Mouse (Mus musculus) gastrocnemius, postnatal 4 days (tissue): ENCODE measurements around the gene Cald1. TPM values are rescaled to one million over a fixed set of nuclear protein-coding genes. Genes with fewer than 3 reads are reported as not detected.
A peak's percentile ranks its signal among the peaks of the same experiment; 100 is the strongest.

Experiments
- DNase-seq, 2 experiments: peaks; one replicate each; pipeline ENCODE4 v3.0.0; 2021 to 2022; ENCODE audit warnings: low spot score in 2 of 2, mixed read lengths in 2 of 2
- total RNA-seq, 2 experiments: library from RNA; stranded (reverse); gene quantifications; 2 replicates each; pipeline ENCODE4 v1.2.3; 2021

Cald1 gene
- total RNA-seq, 2 experiments from 2014 or later, result 110 to 127 TPM

DNA sequence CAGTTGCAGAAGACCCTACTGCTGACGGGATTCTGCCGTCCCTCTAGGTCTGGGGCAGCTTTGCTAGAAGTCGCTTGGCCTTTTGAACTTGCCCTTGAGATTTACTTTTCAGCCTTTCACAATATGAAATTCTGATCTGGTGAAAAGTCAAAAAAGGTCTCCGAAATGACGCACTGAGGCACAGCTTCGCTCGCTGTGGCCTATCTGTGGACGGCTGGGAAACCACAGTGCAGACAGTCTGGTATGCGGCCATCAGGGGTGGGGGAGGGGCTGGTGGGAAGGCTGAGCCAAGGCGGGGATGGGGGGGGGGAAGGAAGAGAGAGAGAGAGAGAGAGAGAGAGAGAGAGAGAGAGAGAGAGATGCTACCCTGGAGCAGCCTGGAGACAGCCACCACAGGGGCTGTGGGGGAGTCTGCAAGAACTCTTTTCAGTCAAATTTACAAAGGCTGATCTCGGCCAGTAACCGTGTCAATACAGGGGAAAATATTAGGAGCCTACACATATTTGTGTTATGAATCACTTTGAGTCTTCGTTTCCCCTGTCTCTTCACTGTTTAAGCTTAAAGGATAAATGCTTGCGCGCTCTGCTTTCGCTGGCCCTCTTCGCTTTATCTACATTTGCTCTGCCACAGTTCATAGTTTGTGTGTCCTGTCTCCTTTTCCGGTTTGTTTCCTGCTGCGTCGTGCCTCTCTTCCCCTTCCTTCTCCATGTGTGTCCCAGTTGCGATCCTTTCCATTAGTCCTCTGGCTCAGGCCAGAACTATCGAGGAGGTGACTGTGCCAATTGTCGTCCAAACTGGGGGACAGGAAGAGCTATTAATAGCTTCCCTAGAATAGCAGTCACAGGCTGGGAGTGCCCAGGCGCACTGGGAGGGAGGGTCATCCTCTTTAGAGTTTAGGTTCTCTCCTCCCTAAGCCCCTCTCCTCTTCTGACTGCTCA is 11.9 kb downstream of the Cald1 start:
- DNase-seq, result peak in 1 of 2 experiments; percentile 41

- DNase-seq, result no peak
Measured at GRCm38 (mm10) chr6:34613122-34613521, 14.8 kb downstream of the Cald1 start.

DNA sequence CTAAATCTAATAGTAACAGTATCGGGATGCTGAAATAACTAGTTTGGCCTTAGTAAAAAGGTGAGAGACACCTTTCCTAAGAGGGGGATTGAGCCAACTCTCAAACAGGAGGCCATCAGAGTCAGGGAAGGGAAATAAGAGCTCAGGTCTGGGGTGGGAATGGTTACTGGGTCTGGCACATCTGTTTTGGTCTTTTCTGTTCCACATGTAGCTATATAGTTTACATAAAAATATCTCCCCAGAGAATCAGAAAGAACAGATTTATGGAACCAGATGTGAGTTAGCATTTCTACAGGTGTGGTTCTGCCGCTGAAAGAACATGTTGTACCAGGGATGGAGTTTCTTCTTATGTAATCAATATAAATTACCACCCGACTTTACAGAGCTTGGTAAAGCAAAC is 17.1 kb downstream of the Cald1 start:
- no peak for DNase-seq

DNA sequence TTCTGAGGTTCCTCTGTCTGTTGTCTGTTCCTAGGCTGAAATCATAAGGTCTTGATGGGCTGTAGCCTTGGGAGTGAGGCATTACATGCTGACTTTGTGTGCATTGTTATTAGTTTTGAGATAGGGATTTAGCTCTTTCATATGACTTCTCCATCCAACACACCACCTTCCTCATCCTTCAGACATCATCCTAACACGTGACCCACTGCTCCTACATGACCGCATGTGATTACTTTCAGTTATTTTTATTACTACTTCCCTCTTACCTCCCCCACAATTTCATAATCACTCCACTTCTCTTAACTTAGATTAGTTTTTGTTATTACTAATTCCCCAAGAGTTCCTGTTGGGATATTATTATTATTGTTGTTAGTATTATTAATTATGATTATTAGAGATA is 21.2 kb downstream of the Cald1 start:
- no peak for DNase-seq

DNA sequence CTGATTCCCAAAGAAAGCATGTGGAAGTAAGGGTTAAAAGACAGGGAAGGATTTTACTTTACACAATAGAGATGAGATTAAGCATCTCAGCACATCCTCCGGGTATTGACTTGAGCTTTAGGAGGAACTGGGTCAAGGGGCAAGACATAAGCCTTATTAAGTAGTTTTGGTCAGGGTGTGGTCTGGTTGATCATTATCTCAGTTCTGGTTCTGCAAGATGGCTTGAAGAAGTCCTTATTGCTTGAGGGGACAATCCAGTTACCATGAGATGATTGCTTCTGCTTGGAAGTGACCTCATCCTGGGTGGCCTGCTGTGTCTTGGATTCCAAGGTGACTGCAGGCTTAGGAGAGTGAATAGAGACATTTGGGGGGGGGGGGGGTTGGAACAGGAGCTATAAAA is 21.9 kb downstream of the Cald1 start:
- no peak for DNase-seq

DNA sequence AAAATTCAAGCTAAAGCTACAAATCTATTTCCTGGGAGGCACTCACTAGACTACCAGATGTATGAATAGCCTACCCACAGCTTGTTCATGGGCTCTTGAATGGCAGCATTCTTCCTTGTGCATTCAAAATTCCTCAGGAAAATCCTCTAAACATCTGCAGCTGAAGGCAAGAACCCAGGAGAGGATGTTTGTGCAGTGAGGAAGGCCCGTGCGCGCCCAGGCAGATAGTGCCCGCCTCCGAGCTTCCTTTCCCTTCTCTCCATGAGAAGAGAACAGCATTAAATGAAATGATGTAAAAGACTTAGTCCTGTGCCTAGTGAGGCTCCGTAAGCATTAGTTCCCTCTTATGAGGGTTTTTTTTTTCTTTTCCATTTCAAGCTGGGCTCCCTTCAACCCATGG is 24.6 kb downstream of the Cald1 start:
- no peak for DNase-seq

DNA sequence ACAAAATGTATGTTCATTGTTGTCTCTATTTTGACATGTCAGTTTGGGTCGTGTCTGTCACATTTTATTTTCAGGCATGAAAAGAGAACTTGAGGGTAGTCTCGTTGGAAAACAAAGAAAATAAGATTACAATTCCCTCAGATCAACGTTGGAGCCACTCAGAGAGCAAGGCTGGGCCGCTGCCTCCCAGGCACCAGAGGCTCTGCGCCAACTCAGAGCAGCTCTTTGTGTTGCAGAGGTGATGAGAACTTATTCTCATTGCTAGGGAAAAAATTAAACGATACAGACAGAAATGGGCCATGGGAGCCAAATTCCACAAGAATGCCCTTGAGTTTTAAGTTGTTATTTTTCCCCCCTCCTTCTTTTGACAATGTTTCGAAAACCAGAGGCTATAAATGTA is 25.0 kb downstream of the Cald1 start:
- no peak for DNase-seq

DNA sequence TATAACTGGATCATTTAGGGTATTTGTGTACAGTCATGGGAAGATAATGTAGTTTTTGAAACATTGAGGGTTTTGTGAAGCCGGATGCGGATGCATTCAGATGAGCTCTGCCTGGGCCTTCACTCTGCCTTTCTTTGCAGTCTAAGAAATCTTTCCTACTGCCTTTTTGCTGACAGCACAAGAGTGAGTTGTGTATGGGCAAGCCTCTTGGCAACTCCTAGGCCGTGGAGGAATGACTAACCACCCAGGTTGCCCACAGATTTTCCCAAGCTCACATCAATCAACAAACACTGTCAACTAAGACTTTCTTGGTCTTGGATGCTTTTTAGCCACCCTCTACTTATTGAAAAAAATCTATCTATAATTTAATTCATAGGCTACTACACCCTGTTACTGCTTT is 26.2 kb downstream of the Cald1 start:
- DNase-seq, result no peak

DNA sequence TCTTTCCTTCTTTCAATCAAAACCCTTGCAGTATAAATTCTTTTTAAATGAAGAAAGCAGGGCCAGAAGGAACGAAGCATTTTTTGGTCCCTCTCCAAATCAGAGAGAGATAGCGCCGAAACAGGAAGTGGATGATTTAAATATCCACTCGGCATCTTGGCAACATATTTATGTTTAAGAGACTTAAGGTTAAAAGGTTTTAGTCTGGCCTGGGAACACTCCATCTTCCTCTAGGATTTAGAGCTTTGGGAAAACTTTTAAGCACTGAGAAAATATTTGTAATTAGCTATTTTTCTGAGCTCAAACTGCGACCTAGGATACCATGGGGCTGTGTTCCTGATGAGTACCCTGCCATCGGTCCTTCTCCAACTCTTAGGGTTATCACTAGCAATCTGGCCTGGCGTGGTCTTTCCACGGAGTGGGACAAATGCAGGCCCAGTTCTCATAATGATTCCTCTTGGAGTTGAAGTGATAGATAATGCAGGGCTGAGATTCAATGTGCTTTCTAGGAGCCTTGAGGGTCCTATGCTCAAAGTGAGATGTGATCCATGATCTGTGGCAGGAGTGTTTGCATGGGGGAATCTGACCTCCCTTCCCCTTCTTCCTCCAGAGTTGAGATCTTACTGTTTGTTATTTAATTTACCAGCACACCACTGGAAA is 28.4 kb downstream of the Cald1 start:
- no peak for DNase-seq

DNA sequence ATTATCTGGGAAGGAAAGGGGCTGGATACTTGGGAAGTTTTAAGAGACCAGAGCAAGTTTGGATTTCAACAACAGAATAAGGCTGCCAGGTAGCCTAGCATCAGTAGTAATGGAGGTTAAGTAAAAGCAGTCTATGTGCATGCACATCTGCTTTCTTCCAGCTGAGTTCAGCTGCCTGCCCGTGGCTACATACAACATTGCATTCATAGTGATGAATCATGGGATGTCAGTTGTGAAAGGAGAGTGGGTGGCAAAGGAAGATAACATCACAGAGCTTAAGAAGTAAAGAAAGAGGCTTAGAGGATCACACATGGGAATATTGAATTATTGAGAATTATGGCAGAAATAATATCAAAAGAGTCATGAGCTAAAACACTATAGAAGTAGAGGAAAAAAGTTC is 29.8 kb downstream of the Cald1 start:
- no peak for DNase-seq

DNA sequence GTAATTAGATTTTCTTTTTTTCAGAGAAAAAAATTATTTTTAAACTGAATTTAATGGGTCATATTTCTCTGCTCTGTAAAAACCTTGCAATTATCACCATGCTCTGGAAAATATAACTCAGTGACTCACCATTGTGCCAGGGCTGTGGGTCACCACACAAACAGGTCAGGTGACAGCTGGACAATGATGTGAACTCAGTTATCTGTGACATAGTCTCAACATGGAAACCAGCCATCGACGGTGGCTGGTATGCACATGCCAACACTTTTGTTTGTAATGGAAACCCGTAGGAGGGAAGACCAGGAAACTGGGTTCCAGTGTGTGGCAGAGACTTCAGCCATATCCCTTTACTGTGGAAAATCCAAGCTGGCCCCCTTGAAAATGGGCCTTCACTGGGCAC is 35.5 kb downstream of the Cald1 start:
- DNase-seq, result no peak

DNA sequence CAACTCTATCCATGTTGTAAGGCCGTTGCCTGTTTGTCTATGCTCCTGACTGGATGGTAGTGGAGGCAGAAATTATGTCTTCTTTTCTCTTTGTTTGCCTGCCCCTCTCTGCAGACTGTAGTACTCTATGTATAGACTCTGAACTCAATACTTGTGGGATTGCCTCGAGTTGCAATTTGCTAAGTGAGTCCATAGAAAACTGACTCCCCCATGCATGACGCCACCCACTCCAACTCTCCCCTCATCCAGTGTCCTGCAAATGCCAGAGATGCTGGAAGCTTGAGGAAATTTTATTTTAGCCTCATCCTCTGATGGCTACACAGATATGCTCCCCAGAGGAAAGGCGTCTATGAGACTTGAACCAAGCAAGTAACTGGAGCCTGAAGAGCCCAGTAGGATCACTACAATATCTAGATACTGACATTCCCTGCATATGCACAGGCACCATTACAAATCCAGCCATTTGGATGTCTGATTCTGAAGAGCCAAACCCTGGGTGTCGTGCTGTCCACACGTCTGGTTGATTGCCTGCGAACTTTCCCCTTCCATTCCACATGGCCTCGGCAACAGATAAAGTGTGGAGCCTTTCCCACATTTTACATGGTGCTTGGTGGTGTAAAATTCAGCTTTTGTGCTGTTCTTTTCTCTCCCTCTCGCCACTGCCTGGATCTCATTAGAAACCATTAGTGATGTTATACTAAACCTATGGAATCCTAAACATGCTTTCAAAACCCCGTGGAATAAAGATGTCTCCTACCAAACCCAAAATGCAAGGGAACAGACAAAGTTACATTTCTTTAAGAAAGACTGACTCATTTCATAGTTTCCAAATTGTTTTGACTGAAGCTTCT is 39.5 kb downstream of the Cald1 start:
- no peak for DNase-seq

DNA sequence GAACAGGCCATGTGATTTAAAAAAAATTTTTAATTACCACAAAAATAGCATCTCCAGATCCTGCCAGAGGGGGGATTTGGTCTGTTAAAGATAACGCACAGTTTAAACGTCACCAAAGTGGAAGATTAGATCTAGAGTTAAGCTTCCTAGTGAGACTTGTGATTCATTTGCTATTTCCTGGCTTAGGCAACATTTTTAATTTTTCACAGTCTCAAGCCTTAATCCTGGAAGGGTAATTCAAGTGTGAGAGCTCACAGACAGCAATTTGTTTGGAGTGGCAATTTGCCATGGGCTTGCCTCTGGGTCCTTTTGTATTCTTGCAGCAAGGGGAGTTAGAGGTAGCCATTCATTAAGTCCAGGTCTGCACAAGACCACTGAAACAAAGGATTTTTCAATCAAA is 40.4 kb downstream of the Cald1 start:
- DNase-seq, result no peak

DNA sequence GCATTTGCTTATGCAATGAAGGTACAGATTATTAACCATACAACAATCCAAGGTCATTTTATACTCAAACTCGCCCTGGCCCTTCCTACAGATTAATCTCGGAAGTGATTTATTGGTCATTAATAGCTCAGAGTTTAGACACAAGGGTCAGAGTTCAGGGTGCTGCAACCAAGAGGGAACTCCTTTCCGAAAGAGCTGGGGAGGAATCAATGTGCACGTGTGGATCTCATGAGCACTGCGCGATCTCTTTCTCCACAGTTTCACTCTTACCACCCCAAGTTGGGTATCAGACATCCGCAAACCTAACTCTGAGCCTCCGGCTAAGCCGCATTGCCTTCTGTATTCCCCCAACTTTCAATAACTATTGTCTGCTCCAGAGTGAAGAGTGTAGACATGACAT is 41.9 kb downstream of the Cald1 start:
- DNase-seq, result no peak

GRCm38 (mm10) chr6:34641081-34641480 is 42.8 kb downstream of the Cald1 start:
- no peak for DNase-seq

DNA sequence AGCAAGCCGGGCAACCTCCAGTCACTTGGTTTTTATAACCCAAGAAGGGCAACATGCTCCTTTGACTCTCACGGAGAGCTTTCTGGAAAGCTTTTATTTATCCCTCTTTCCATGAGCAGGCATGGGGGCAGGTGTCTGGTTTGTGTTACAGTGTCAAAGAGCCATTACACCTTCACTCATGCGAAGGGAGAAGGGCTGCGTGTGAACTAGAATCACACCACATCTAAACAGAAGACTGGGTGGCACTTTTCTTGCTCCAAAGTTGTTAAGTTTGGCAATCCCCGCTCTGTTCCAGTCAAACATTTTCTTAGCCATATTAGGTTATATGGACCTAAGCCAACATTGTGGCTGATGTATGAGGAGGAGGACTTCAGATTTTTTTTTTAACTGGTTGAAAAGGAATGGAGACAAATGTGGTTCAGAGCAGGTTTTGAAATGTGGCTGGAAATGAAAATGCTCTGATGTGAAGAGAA is 43.8 kb downstream of the Cald1 start:
- no peak for DNase-seq

GRCm38 (mm10) chr6:34648017-34648787 is 49.9 kb downstream of the Cald1 start:
- DNase-seq, result no peak

DNA sequence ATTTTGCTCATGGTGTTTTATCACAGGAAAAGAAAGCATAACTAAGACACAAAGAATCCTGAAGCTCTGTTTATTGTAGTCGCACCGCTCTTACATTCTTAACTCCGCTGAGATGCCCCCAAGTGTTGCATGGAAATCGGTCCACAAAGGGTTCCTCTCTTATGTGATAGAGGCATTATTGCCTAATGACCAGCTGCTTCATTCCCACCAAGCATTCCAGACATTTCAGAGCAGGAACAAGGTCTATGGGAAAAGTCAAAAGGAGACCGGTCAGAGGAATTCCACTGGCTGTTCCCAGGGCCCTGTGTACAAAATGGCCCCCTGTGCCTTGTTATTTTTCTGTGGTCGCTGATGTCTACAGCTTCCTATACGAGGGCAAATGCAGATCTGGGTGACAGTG is 53.0 kb downstream of the Cald1 start:
- no peak for DNase-seq

GRCm38 (mm10) chr6:34655719-34656118 is 57.4 kb downstream of the Cald1 start:
- DNase-seq, result no peak

GRCm38 (mm10) chr6:34658791-34659190 is 60.5 kb downstream of the Cald1 start:
- DNase-seq, result no peak

DNA sequence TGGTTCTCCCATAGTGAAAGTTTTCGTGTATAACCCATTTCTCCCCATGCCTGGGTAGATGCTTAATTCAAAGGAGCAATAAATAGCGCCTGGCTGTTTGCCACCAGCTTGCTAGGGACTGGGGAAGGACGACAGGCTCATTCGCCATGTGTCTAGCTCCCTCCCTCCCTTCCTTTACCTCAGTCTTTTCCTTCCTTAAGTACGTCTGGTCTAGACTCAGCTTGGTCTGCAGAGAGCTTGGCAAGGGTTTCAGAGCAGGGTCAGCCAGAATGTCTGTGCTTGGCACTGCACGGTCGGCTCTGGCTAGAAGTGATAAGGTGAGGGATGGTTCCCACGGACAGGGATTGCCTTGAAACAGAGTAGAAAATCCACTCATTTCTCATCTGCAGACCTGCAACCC is 62.4 kb downstream of the Cald1 start:
- peak in 1 of 2 experiments; percentile 35 for DNase-seq
